Mouse (Mus musculus) kidney, postnatal 10 days (tissue): ENCODE data around the gene Ly75.

Source experiments
- DNase-seq: peaks from one replicate; pipeline ENCODE4 v3.0.0; 2021; ENCODE audit warnings: mixed read lengths

Gene Ly75

GRCm38 (mm10) chr2:60370188-60370587, 12.9 kb downstream of the Ly75 start:
- DNase-seq = no peak

DNA sequence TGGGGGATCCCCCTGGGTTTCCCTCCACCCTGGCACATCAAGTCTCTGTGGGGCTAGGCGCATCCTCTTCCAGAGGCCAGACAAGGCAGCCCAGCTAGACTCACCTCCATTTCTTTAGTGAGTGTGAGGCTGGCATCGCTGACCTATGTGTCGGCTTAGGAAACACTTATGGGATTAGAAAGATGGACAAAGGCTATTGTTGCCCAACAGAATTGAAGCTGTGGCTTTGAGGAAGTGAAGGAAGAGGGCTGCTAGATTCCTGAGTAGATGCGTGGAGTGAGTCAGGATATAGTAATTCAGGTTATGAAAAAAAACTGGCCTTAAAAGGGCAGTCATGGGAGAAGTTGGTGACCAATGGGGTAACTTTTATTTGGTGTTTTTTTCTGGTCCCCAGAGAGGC, 13.6 kb downstream of the Ly75 start:
- no peak for DNase-seq

GRCm38 (mm10) chr2:60367871-60368270, 15.2 kb downstream of the Ly75 start:
- no peak for DNase-seq

- no peak for DNase-seq
Observed at GRCm38 (mm10) chr2:60367204-60367603, 15.9 kb downstream of the Ly75 start.

- DNase-seq = no peak
Observed at GRCm38 (mm10) chr2:60365820-60366610, 17.1 kb downstream of the Ly75 start.

- DNase-seq = no peak
Observed at GRCm38 (mm10) chr2:60365138-60365775, 17.8 kb downstream of the Ly75 start.

GRCm38 (mm10) chr2:60362146-60362545, 21.0 kb downstream of the Ly75 start:
- no peak for DNase-seq

DNA sequence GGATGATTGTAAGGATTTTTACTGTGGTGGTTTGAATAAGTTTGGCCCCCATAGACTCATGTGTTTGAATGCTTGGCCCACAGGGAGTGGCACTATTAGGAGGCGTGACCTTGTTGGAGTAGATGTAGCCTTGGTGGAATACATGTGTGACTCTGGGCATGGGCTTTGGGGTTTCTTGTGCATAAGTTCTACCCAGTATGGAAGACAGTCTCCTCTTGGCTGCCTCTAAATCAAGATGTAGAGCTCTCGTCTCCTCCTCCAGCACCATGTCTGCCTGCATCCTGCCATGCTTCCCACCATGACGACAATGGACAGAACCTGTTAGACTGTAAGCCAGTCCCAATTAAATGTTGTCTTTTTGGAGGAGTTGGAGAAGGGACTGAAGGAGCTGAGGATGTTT, 23.3 kb downstream of the Ly75 start:
- DNase-seq = no peak

GRCm38 (mm10) chr2:60355388-60355683, 27.8 kb downstream of the Ly75 start:
- no peak for DNase-seq

DNA sequence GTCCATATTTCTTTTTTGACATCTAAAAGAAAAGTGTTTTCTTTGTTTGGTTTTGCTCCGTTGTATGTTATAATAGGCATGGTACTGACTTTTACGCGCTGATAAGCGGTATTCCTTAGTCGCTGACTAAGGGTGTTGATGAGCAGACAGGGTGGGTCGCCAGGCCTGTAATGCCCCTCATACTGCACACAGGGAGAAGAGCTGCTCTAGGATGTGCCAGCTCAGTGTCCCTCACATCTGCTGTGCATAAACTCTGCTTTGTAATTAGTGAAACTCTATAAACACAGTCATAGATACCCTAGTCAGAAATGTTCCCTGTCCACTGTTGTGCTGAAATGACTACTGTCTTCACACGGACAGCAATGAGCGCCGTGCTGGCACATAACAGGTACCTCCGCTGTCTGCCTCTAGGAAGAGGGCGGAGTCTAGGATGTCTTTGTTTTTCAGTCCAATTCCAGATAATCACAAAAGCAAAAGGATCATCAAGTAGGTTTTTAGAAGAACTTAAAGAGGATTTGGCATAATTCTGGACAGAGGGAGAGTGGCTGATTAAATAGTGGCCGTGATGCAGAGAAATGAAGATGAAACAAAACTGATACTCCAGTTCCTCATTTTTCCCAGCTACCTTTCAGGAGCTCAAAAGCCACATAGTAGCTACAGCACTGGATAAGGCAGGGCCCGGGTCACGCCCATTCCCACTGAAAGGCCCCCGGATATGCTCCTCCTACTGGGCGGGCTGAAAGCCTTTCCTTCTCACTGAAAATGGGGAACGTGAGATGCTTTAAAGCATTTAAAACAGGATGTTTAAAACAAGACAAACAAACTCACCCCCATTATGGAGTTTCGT, 28.3 kb downstream of the Ly75 start:
- peak; percentile 22 for DNase-seq

- no peak for DNase-seq
Observed at GRCm38 (mm10) chr2:60352296-60352695, 30.8 kb downstream of the Ly75 start.

- DNase-seq = no peak
Observed at GRCm38 (mm10) chr2:60351781-60352180, 31.3 kb downstream of the Ly75 start.

DNA sequence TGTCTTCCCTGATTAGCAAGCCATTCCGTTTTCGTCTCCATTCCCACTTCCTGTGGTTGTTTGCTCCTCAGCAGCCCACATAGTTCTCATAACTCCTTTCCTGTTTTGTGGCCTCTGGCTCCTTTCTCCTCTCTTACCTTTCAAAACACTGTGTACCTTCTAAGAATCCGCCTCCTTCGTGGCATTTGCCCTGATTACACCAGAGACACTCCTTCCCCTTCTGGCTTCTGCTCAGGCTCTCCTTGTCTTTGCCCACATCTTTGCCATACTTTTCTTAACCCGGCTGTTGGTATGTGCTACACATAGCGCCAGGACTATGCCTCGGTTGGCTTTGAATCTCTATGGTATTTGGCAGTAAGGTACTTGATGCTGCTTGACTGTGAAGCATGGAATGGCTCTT, 35.2 kb downstream of the Ly75 start:
- DNase-seq = no peak

- DNase-seq = no peak
Observed at GRCm38 (mm10) chr2:60346531-60346930, 36.6 kb downstream of the Ly75 start.

- DNase-seq = no peak
Observed at GRCm38 (mm10) chr2:60345717-60346116, 37.4 kb downstream of the Ly75 start.

- DNase-seq = no peak
Observed at GRCm38 (mm10) chr2:60343607-60344289, 39.4 kb downstream of the Ly75 start.

DNA sequence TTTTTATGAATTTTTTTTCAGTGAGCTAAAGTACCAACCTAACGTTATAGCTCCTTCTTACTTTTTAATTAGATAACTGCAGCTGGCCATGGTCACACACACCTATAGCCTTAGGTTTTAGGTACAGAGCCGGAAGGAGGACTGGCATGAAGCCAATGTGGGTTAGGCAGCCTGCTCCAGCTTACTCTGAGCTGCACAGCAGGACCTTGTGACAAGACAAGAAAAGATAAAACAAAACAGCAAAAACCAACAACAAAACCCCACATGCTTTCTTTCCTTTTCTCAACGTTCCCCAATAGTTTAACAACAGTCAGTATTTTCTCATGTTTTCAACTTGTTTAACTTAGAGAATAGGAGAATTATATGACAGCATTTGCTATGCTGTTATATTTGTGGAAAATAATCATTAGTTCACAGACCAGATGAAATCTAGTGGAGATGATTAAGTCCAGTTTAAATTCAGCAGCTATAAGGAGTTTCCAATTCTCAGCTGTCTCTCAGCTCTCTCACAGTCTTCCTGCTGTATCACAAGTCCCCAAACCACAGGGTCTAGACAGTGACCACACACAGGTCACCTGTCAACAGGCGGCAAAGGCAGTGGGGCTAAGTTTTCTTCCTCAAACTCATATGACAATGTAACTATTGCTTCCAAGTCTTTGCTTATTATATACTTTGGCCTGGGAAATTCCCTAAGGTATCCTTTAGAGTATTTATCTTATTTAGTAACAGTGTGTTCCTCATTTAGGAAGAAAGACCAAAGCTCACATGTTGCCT, 40.8 kb downstream of the Ly75 start:
- DNase-seq = peak; percentile 20

DNA sequence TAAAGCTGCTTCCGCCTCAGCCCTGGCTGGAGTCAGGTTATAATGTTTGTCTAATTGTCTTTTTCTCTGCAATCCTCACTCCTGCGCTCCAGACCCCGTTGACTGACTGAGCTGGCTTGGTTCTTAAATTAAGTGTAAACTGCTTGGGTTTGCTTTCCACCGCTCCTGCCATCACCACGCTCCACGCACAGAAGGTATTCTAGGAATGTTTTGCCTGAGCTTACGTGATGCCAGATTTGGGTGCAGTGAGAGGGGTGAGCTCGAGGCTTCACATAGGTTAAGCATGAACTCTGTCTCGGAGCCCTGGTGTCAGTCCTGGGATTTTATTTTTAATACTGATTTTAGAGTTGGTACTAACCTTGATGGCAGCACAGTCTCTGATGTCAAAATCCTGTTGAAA, 45.2 kb downstream of the Ly75 start:
- DNase-seq = peak; percentile 37

GRCm38 (mm10) chr2:60328641-60329040, 54.5 kb downstream of the Ly75 start:
- no peak for DNase-seq

GRCm38 (mm10) chr2:60327581-60327980, 55.5 kb downstream of the Ly75 start:
- no peak for DNase-seq

DNA sequence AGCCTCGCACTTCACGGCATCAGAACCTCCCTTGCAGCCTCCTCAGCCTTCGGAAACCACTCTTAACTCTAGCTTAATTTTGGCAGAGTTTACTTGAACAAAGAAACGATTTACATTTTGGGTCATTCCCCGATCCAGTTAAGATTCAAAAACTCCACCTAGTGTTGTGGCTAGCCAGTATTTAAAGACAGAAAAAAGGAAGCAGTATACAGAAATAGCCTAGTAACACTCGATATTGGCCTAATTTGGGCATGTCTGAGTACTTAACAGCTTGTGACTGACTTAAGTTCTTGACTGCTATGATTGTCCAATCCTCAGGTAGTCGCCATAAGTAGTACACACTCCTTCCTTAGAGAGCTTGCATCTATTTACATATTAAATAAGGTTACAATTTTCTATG, 56.2 kb downstream of the Ly75 start:
- no peak for DNase-seq

- no peak for DNase-seq
Observed at GRCm38 (mm10) chr2:60323411-60323810, 59.7 kb downstream of the Ly75 start.
